Mouse (Mus musculus) megakaryocyte-erythroid progenitor cell, adult 5 weeks (primary cell): ENCODE measurements around the gene Rtn3. TPM values are rescaled to one million over a fixed set of nuclear protein-coding genes. Genes with fewer than 3 reads are reported as not detected.

ENCODE experiments used
- polyA plus RNA-seq: library from polyadenylated mRNA; stranded (reverse); fragments of >175 nt; gene quantifications from 2 replicates; pipeline ENCODE4 v1.2.3, GENCODE M21; 2012

Rtn3 gene
- polyA plus RNA-seq, result 38.9 and 51.5 TPM in 2 replicates

GRCm38 (mm10) chr19:7482599-7483511 lies at the start of gene Rtn3:
Gene Rtn3, minus strand, starts transcription at chr19:7483281.

GRCm38 (mm10) chr19:7493352-7494186 lies 10.5 kb upstream of the Rtn3 start, which contains the start of gene Atl3:
Gene Atl3, plus strand, starts transcription at chr19:7494040.

GRCm38 (mm10) chr19:7416834-7417735 lies 66.0 kb downstream of the Rtn3 start, which contains the start of gene 2700081O15Rik:
Gene 2700081O15Rik, plus strand, starts transcription at chr19:7417625.

GRCm38 (mm10) chr19:7382903-7383865 lies 99.9 kb downstream of the Rtn3 start, which contains the start of gene Spindoc:
Gene Spindoc, minus strand, starts transcription at chr19:7382994.

Other genes starting within 250 kb of the Rtn3 start
- 36.6 and 37.8 TPM in 2 replicates for gene Naa40, start 242.1 kb downstream of the Rtn3 start, polyA plus RNA-seq
- 26.1 and 39.6 TPM in 2 replicates for gene Rcor2, start 216.0 kb downstream of the Rtn3 start, polyA plus RNA-seq
- 233 and 236 TPM in 2 replicates for gene Mark2, start 141.4 kb downstream of the Rtn3 start, polyA plus RNA-seq
- gene Spindoc, start 100.3 kb downstream of the Rtn3 start, polyA plus RNA-seq, result 21.0 and 30.0 TPM in 2 replicates
- gene 2700081O15Rik, start 65.7 kb downstream of the Rtn3 start, polyA plus RNA-seq, result 26.7 and 45.2 TPM in 2 replicates
- gene Atl3, start 10.8 kb upstream of the Rtn3 start, polyA plus RNA-seq, result 4.1 and 5.3 TPM in 2 replicates
- gene Pla2g16, start 74.2 kb upstream of the Rtn3 start, polyA plus RNA-seq, result 2.3 and 3.2 TPM in 2 replicates
- not detected in 2 replicates for gene Lgals12, start 123.9 kb upstream of the Rtn3 start, polyA plus RNA-seq
- gene Hrasls5, start 129.3 kb upstream of the Rtn3 start, polyA plus RNA-seq, result 0.13 TPM in 1 of 2 replicates, not detected in the other
- gene Slc22a19, start 228.0 kb upstream of the Rtn3 start, polyA plus RNA-seq, result not detected in 2 replicates